In genomic region chr16:52473089-52473488, GRCm38 (mm10) we compare ENCODE assay signal across 16 mouse cellular contexts.
"Had no signal": no experiment of that assay in that cellular context is flagged by ENCODE, and none has a peak within 500 bp of the region (broad histone marks: within the 10 kb centered on the region; RNA-seq: fewer than 3 reads in every experiment).

No protein-coding gene starts in this region.

- H3K27me3 ChIP-seq: neural tube, embryonic 12.5 days; neural tube, embryonic 13.5 days; neural tube, embryonic 15.5 days; stomach, embryonic 15.5 days had no signal

- H3K4me1 ChIP-seq: neural tube, embryonic 12.5 days; neural tube, embryonic 13.5 days; neural tube, embryonic 15.5 days; stomach, embryonic 15.5 days had no signal

- DNase-seq: retina, postnatal 1 day; right cerebral cortex, adult 18-20 months; right cerebral cortex, postnatal 14 days; right cerebral cortex, postnatal 25 days; right cerebral cortex, postnatal 4 days; spleen, adult 18-20 months; thymus, adult 18-20 months; thymus, adult 2 months; thymus, postnatal 14 days; thymus, postnatal 25 days; thymus, postnatal 36 days; thymus, postnatal 4 days had no signal

- H3K4me2 ChIP-seq: neural tube, embryonic 12.5 days; neural tube, embryonic 13.5 days; neural tube, embryonic 15.5 days; stomach, embryonic 15.5 days had no signal

- H3K9ac ChIP-seq: neural tube, embryonic 12.5 days; neural tube, embryonic 13.5 days; neural tube, embryonic 15.5 days; stomach, embryonic 15.5 days had no signal

- H3K27ac ChIP-seq: neural tube, embryonic 12.5 days; neural tube, embryonic 13.5 days; neural tube, embryonic 15.5 days; stomach, embryonic 15.5 days had no signal

- H3K9me3 ChIP-seq: neural tube, embryonic 12.5 days; neural tube, embryonic 13.5 days; neural tube, embryonic 15.5 days; stomach, embryonic 15.5 days had no signal

- H3K36me3 ChIP-seq: neural tube, embryonic 12.5 days; neural tube, embryonic 13.5 days; neural tube, embryonic 15.5 days; stomach, embryonic 15.5 days had no signal

- H3K4me3 ChIP-seq: neural tube, embryonic 12.5 days; neural tube, embryonic 13.5 days; neural tube, embryonic 15.5 days; stomach, embryonic 15.5 days had no signal
